Mouse (Mus musculus): ENCODE data around the gene Atg4b.
"Not testable (repeated sequence)": the region's sequence is repeated elsewhere in the genome, so short reads cannot be mapped to it uniquely, and the experiment has no call there.

Gene Atg4b

DNA sequence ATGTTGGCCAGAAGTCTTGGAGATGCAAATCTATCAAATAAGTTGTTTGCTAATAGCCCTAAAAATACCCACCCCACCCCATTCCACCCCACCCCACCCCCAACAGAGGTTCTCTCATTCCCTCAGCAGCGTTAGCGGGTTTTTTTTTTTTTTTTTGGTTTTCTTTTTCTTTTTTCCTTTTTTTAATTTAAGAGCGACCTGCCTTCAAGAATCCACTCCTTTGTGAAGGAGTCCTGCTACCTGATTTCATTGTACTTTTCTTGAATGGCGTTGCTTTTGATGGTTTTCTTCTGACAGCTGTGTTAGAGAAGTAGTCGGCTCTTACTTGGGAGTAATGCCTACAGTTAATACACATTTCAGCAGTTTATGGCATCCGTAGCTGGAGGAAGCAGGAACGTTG lies 4.3 kb downstream of the Atg4b start:
- DNase-seq (ENCODE audit: low read depth, low spot score): peak; percentile 31

DNA sequence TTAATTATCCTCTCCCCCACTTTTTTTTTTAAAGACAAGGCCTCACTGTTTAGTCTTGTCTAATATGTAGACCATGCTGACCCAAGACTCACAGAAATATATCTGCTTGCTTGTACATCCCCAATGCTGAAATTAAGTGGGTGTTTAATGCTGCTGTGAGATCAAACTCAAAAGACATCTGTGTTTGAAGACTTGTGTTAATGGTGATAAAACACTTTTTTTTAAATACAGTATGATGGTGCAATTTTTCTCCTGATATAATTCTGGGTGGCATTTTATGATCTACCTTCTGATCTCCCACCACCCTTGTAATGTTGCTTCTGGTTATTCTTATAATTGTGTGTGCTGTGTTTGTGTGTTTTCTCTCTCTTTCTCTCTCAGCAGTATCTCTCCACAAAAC lies 4.9 kb downstream of the Atg4b start:
- no peak for DNase-seq (ENCODE audit: low read depth, low spot score)

DNA sequence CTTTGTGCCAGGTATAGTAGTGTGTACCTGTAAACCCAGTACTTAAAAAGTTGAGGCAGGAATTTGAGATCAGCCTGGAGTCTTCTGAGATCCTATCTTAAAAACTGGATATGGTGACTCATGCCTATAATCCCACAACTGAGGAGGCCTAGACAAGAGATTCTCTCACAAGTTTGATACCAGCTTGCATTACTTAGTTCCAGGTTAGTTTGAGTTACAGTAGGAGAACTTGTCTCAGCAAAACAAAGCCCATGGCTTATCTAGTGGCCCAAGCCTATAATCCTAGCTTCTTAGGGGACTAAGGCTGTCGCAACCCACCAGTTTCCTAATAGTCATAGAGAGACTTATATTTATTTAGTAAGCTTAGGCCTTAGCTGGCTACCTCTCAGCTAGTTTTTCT lies 8.8 kb downstream of the Atg4b start:
- DNase-seq (ENCODE audit: low read depth, low spot score): no peak

DNA sequence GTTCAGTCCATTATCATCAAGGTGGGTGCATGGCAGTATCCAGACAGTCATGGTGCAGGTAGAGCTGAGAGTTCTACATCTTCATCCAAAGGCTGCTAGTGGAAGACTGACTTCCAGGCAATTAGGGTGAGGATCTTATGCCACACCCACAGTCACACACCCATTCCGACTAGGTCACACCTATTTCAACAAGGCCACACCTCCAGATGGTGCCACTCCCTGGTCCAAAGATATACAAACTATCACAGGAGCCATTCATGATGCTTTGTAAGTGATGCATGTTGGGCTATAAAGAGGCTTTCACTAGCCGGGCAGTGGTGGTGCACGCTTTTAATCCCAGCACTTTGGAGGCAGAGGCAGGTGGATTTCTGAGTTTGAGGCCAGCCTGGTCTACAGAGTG lies 12.2 kb downstream of the Atg4b start:
- not testable (repeated sequence) for DNase-seq (ENCODE audit: low read depth, low spot score)

DNA sequence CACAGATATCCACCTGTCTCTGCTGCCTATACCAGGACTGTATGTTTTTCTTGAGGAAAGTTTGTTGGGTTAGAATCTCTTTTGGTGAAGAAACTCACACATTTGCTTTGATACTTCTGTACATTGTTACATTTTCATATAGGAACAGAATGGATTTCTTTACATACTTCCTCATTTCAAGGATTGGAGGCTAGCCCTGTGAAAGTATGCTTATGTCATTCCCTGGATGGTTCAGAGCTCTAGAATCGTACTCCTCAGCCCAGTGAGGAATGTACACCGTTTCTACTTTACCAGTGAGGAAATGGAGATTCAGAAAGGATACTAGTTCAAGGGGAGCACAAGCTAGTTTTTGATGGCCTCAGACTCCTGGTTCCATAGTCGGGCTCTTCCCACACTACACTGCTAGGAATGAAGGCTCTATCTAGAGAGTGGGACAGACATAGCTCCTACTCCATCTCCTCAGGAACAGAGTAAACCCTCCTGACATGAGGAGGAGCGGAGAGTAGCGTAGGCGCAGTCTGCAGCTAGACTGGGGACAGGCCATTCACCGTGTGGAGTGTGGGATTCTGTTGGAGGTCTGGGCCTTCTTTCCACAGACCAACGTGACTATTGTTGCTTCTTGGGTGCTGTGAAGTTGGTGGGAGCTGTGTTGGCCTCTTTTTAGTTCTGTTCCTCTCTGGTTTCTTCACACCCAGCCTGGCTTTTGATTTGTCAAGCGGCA lies 13.7 kb downstream of the Atg4b start:
- DNase-seq (ENCODE audit: low read depth, low spot score): no peak

DNA sequence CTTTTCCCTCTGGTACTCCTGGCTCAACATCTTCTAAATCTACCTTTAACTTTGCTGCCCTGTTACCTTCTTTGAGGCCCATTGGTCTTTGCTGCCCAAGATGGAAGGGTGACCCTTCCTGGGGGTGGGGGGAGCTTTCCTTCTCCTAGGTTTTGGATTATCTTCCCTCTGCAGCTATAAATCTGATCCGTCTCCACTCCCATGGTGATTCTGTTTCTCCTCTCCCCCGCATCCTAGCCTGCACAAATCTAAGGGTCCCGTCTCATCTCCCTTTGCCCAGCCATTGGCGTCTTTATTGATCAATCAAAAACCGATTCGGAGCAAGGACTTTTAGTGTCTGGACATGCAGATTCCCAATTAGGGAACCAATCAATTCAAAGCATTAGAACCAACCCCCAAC lies 16.3 kb downstream of the Atg4b start:
- DNase-seq (ENCODE audit: low read depth, low spot score): no peak

DNA sequence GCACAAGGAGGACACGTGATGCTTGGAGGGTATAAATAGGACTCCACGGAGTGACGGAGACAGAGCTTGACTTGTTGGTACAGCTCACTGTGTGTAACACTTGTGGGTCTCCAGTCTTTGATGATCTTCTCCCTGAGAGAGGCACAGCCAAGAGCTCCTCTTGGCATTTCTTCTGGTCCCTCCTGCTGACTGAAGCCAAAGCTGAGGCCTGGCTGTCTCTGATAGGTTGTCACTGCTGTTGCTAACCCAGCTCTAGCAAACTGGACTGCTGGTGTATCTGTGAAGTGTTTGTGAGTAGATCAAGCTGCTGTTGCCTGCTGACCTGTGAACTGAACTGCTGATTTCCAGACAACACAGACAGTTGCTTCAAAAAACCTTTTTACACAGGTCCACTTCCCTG lies 18.6 kb downstream of the Atg4b start:
- no peak for DNase-seq (ENCODE audit: low read depth, low spot score)

DNA sequence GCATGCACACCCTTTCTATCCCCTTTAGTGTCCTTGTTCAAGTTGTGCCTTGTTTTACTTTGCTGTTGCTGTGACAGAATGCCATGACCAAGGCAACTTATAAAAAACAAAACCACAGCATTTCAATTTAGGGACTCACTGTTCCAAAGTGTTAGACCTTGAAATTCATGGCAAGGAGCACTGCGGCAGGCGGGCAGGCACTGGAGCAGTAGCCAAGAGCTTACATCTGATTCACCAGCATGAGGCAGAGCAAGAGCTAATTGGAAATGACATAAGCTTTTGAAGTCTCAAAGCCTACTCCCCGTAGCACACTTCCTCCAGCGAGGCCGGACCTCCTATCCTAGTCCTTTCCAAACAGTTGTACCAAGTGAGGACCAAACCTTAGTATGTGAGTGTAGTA lies 25.4 kb downstream of the Atg4b start:
- no peak for DNase-seq (ENCODE audit: low read depth, low spot score)

DNA sequence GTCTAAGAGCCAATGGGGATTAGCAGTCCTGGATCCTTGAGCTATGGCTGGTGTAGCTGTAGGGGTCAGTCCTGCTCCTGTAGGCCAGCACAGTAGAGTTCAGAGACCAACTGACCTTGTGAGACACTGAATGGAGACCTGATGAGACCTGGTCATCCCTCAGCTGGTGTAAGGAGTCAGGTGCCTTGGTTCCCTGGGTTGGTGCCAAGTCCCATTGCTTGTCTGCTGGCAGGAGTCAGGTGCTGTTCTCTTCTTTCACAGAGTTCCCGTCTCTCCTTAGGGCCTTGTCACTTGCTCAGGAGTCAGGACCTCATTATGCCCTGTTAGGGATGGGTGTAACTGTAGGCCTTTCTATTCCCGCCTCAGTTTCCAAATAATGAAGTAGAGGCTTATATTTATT lies 35.6 kb downstream of the Atg4b start:
- DNase-seq (ENCODE audit: low read depth, low spot score): no peak

DNA sequence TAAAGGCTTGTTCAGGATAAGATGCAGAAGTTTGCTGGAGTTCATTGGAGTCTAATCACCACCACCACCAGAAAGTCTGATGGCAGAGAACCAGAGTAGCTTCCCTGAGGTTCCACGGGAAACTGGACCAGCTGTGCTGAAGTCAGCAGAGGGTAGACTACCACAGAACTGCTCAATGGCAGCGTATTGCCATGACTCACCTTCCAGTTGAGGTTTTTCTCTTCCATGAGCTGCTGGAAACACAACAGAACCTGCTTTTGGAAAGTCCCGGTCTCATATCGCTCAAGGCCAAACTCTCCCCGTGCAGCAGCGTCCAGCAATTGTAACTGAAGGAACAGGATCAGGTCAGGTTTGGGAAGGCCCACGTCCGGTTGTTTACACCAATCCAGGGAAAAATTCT lies 43.2 kb downstream of the Atg4b start:
- DNase-seq (ENCODE audit: low read depth, low spot score): no peak

DNA sequence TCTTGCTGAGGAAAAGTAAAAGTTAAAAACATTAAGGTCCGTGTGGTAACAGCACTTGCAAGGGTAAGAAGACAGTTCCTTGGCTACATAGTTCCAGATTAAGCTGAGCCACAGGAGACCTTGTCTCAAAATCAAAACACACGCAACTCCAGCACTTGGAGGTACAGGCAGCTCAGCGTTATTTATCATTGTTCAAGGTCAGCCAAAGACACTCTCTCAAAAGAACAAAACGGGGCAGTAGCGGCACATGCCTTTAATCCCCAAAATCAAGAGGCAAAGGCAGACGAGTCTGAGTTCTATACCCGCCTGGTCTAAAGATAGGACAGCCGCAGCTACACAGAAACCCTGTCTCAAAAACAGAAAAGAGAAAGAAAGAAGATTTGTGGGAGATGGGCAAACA lies 44.6 kb downstream of the Atg4b start:
- no peak for DNase-seq (ENCODE audit: low read depth, low spot score)

DNA sequence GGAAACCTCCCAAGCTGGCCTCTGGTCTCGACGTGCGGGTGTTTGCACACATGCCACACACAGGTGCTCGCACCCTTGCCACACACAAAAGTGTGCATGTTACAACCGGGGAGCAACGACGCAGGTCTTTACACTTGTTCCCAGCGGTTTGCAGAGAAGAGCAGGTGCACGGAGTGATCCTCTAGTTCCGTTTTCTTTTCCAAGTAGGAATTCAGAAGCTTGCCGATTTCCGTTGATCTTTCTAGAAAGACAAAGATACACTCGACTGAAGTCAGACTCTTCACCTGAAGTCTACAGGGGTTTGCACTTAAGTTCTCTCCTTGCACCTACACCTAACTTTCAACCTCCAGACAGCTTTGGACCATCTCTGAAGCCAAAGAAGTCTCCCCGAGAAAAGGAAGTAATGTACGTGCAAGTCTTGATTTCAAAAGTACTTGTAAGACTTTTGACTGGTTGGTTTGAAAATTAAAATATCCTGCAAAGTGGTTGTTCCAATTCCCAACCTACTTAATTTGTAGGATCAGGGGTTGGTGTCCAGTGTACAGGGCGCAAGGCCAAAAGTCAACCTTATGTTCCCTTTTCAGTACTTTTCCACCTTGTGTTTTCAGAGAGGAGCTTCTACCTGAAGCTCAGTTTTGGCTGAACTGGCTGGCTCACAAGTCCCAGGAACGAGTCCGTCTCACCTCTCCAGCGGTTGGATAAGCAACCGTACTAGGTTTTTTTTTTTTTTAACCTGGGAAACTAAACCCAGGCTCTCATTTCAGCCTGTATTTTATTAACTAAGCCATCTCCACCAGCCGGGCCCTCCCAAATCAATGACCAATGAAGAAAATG lies 49.6 kb downstream of the Atg4b start:
- peak; percentile 20 for DNase-seq (ENCODE audit: low read depth, low spot score)

DNA sequence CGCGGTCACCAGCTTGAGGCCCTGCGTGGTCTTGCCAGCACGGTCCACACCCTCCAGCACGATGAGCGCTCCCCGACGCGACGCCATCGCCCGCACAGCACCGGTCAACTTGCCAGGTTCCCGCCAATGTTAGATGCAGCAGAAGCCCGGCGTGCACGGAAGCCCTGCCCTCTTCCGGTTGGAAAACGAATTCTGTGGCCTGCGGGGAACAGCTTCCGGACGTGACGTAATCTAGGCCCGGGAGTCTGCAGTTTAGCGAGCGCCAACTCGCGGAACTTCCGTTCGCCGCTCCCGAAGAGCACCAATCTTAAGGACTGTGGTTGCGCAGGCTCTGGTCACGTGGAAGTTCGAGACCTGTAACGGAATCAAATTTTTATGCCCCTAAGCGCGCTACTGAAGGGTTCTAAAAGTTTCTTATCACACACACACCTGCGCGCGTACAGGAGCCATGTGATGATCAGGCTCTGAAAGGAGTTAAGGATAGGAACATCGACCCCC lies 50.5 kb downstream of the Atg4b start, which contains the start of gene Dtymk:
Gene Dtymk, minus strand, starts transcription at position 194 of the 498 bp plus-strand sequence.
- DNase-seq (ENCODE audit: low read depth, low spot score): peak; percentile 98

DNA sequence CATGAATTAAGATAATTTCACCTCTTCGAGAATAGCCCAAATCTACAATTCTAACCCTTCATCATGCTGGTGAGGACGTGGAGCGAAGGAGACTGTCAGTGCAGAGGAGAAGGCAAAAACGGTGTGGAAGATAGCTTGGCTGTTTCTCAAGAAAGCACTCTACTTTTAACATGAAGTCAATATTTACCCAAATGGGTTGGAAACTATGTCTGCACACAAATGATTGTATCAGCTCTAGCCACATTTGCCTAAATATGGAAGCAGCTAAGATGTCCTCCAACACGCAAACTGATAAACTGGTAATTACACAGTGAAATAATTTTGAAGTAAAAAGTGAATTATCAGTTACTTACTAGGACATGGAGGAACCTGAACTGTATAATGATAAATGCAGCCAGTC lies 51.5 kb downstream of the Atg4b start:
- DNase-seq (ENCODE audit: low read depth, low spot score): peak; percentile 70

DNA sequence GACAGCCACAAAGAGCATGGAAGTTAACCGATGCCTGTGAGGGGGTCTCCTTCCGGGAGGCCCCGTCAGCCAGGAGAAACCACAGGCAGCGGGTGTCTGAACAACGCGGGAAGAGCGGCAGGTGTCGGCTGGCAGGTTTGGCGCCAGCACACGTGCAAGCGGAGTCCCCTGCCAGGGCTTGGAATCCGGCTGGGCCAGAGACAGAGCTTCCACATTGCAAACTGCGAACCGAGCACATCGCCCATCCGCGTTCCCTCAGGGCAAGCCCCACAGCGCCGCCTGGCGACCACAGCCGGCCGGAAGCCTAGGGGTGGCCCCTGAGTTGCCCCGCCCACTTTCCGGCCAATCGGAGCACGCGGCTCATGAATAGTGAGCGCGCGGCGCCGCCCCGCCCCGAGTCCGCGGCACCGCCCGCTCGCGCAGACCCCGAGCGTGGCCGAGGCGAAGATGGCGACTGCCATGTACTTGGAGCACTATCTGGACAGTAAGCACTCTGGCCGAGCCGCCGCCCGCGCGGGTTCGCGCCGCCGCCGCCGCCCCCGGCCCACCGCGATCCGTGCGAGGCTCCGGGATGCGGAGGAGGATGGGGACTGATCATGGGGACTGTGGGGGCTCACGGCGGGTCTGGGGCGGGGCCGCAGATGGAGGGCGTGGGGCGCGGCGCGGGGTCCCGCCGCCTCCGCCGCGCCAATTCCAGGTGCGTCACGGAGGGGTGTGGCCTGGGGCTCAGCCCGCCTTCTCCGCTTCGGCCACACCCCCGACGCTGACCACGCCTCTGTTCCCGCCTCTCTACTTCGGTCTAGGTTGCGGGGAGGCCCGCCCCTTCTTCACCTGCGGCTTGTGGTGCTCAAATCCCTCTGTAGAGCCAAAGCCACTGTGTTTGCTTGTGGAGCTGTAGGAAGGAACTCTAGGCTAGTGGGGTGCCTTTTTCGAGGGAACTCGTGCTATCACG lies 52.5 kb downstream of the Atg4b start, which contains the start of gene Ing5:
Gene Ing5, plus strand, starts transcription at position 410 of the 952 bp plus-strand sequence.
- DNase-seq (ENCODE audit: low read depth, low spot score): peak; percentile 99

DNA sequence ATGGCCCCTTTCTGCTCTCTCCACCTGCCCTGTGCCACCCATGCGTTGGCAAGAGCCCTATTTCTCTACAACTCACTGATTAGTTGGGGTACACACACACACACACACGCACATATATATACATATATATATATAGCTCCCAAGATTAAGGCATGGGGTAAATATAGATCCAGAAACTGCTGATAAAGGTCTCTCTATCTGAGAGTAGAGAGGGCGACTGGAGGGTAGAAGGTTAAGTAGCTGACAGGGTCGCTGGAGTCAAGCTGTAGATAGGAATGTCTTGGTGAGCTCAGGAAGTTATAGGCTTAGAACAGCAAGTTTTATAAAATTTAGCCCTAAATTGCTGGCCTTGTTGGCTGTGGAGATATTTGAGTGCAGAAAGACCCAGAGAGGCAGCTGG lies 53.5 kb downstream of the Atg4b start:
- DNase-seq (ENCODE audit: low read depth, low spot score): no peak

DNA sequence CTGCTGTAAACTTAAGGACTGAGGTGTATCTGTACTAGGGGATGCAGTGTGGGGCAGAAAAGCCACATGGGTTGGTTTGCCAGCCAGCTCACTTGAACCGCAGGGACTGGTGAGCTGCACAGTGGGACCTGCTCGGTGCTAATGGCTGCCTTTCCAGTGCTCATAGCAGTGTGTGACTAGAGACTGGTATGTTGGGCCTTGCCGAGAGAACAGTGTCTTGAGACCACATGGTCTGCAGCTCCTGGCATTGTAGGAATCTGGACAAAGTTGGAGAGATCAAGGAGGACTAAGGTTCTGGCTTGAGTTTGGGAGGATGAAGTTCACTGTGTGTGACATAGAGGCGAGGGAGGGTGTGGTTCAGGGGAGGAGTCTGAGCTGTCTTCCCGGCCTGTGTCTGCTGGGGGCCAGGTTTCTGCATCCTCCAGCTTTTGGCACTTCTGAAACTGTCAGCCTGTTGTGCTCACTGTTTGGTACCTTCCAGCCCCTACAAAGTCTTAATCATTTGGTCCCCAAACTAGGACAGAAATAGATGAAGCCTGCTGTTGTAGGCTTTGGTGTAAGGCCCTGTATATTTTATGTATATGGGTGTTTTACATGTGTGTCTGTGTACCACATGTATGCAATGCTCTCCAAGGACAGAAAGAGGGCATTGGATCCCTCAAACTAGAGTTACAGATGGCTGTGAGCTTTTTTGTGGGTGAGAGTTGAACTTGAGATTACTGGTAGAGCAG lies 54.1 kb downstream of the Atg4b start:
- no peak for DNase-seq (ENCODE audit: low read depth, low spot score)

DNA sequence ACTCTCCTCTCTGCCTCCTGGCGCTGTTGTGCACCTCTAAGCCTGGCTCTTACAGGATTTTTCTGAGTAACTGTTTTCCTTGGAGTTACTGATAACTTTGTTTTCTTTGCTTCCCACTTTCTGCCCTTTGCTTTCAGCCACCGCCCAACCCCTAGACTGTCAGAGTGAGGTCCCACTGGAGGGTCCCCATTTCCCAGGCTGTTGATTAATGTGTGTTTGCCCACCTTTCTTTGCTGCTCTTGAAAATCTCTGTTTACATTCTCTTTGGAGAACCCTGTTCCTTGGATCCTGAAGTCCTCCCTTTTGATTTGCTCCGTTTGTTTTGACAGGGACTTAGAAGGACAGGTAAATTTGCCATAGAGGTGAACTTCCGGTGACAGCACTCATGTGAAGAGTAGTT lies 57.6 kb downstream of the Atg4b start:
- no peak for DNase-seq (ENCODE audit: low read depth, low spot score)

DNA sequence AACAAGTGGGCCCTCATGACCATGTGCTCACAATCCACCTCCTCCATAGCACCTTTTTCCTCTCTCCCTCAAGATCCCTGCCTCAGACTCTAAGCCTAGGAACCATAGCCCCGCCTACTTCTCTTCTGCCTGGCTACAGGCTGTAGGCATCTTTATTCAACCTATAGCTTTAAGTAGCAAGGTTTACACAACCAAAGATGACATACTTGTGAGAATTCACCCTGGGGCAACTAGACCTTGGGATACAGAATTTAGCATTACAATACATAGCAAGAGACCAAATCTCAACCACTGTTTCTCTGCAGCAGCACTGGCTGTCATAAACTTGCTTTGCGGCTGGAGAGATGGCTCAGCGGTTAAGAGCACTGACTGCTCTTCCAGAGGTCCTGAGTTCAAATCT lies 58.7 kb downstream of the Atg4b start:
- DNase-seq (ENCODE audit: low read depth, low spot score): no peak

DNA sequence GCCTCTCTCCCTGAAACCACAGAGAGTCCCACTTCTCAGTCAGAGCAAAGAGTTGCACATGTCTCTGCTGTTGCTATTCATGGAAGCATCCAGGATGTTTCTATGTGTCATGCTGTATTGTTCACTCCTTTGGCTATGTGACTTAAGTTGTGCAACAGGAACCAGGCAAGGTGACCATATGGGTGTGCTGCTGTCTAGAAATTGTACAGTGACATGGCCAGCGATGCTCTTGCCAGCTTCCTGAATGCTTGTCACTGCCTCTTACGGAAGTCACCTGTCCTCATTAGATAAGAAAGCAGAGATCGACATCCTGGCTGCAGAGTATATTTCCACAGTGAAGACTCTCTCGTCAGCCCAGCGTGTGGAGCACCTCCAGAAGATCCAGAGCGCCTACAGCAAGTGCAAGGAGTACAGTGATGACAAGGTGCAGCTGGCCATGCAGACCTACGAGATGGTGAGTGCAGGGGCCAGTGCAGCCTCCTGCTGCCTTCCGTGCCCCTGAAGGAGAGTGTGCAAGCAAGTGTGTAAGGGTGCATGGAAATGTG lies 60.3 kb downstream of the Atg4b start:
- DNase-seq (ENCODE audit: low read depth, low spot score): no peak
